Mouse (Mus musculus) left cerebral cortex, adult 2 months (tissue): ENCODE measurements around the gene Slc22a4. TPM values are rescaled to one million over a fixed set of nuclear protein-coding genes. Genes with fewer than 3 reads are reported as not detected.
"Not testable (repeated sequence)": the region's sequence is repeated elsewhere in the genome, so short reads cannot be mapped to it uniquely, and the experiment has no call there.

ENCODE experiments used
- DNase-seq, 2 experiments: peaks; one replicate each; pipeline ENCODE4 v3.0.0; 2021 to 2022; ENCODE audit warnings: low spot score in 2 of 2, mixed read lengths in 1 of 2; ENCODE audit errors: extremely low spot score in 1 of 2
- H3K27ac ChIP-seq: fragments of 200-600 bp; 2 replicates; pipeline ENCODE4 v1.8.1; 2022
- H3K4me3 ChIP-seq: fragments of 200-600 bp; 2 replicates; pipeline ENCODE4 v1.8.1; 2022
- CTCF ChIP-seq: fragments of 200-600 bp; IDR thresholded peaks from 2 replicates; pipeline ENCODE4 v1.8.1; 2022; ENCODE audit warnings: antibody characterized with exemption, mild to moderate bottlenecking, moderate library complexity
- intact Hi-C: fragments of 180-260 bp; cut with DNase I; formaldehyde crosslinking; loops from one replicate; pipeline ENCODE4 v1.15.1; 2025
- total RNA-seq, 2 experiments: library from RNA; stranded (reverse); gene quantifications; 2 replicates each; pipeline ENCODE4 v1.2.3; 2021

Gene Slc22a4
- total RNA-seq, 2 experiments from 2014 or later, result 8.5 to 8.8 TPM

GRCm38 (mm10) chr11:54002761-54003717 lies 24.9 kb downstream of the Slc22a4 start:
- TF ChIP-seq CTCF, result peak; percentile 76
- not testable (repeated sequence) for H3K4me3 ChIP-seq, H3K27ac ChIP-seq
- intact Hi-C loops, result loop anchor here (1.0 to 10.0 kb wide), 6 partner anchors 26 to 352 kb away; partner anchors contain the start of gene Slc22a4
- peak; percentile 48 to 69 for DNase-seq

- TF ChIP-seq CTCF, result peak; percentile 77
- peak overlapping the region; percentile 30; the same call in 1 of the 2 replicates for H3K27ac ChIP-seq
- intact Hi-C loops, result loop anchor here (1.0 to 10.0 kb wide), 6 partner anchors 27 to 353 kb away; partner anchors contain the start of gene Slc22a4
- DNase-seq, result peak; percentile 74 to 79
- no peak overlapping the region for H3K4me3 ChIP-seq
Measured at GRCm38 (mm10) chr11:54002147-54002760, 25.6 kb downstream of the Slc22a4 start.

- Histone ChIP-seq H3K27ac (no peak overlapping the region), H3K4me3 (no peak overlapping the region)
- intact Hi-C loops, result no loop called here
- no peak for TF ChIP-seq CTCF
- DNase-seq, result no peak
Measured at GRCm38 (mm10) chr11:53997661-53998060, 30.2 kb downstream of the Slc22a4 start.

- no peak for DNase-seq
- H3K27ac ChIP-seq, result no peak overlapping the region
- no peak overlapping the region for H3K4me3 ChIP-seq
- TF ChIP-seq CTCF, result no peak
- intact Hi-C loops, result no loop called here
Measured at GRCm38 (mm10) chr11:53992264-53992663, 35.6 kb downstream of the Slc22a4 start.

GRCm38 (mm10) chr11:53989232-53989631 lies 38.7 kb downstream of the Slc22a4 start:
- H3K4me3 ChIP-seq, result no peak overlapping the region
- no peak overlapping the region for H3K27ac ChIP-seq
- DNase-seq, result no peak
- intact Hi-C loops, result loop anchor here (5.0 kb wide), 1 partner anchor 57 kb away; no protein-coding TSS in a partner anchor
- TF ChIP-seq CTCF, result peak; percentile 37

- intact Hi-C loops, result loop anchor here (5.0 kb wide), 1 partner anchor 56 kb away; no protein-coding TSS in a partner anchor
- DNase-seq, result no peak
- Histone ChIP-seq H3K4me3 (no peak overlapping the region), H3K27ac (no peak overlapping the region)
- no peak for TF ChIP-seq CTCF
Measured at GRCm38 (mm10) chr11:53988081-53988480, 39.8 kb downstream of the Slc22a4 start.

- Histone ChIP-seq H3K27ac (no peak overlapping the region), H3K4me3 (no peak overlapping the region)
- no peak for TF ChIP-seq CTCF
- intact Hi-C loops, result no loop called here
- no peak for DNase-seq
Measured at GRCm38 (mm10) chr11:53981396-53981795, 46.5 kb downstream of the Slc22a4 start.

- peak within 1 kb of the TSS; percentile 67 for H3K4me3 ChIP-seq
- peak; percentile 24 to 42 for DNase-seq
- intact Hi-C loops, result no loop called here
- no peak within 1 kb of the TSS for H3K27ac ChIP-seq
- no peak for TF ChIP-seq CTCF
Measured at GRCm38 (mm10) chr11:53979788-53980621, 47.9 kb downstream of the Slc22a4 start, which contains the start of gene Slc22a21. Gene Slc22a21 (minus strand): TSS chr11:53980332.

GRCm38 (mm10) chr11:53979456-53979787 lies 48.5 kb downstream of the Slc22a4 start:
- intact Hi-C loops, DNase-seq, H3K27ac ChIP-seq: not testable (repeated sequence)
- H3K4me3 ChIP-seq, result peak overlapping the region; percentile 67

GRCm38 (mm10) chr11:53977672-53978071 lies 50.2 kb downstream of the Slc22a4 start:
- no peak for DNase-seq
- no peak overlapping the region for H3K27ac ChIP-seq
- intact Hi-C loops, result no loop called here
- peak; percentile 11 for TF ChIP-seq CTCF
- no peak overlapping the region for H3K4me3 ChIP-seq

GRCm38 (mm10) chr11:53975559-53975958 lies 52.3 kb downstream of the Slc22a4 start:
- Histone ChIP-seq H3K27ac (no peak overlapping the region), H3K4me3 (no peak overlapping the region)
- intact Hi-C loops, result no loop called here
- no peak for DNase-seq
- TF ChIP-seq CTCF, result no peak
